Mouse (Mus musculus): ENCODE results near the gene Cd47.
"Not testable (repeated sequence)": the region's sequence is repeated elsewhere in the genome, so short reads cannot be mapped to it uniquely, and the experiment has no call there.

DNA sequence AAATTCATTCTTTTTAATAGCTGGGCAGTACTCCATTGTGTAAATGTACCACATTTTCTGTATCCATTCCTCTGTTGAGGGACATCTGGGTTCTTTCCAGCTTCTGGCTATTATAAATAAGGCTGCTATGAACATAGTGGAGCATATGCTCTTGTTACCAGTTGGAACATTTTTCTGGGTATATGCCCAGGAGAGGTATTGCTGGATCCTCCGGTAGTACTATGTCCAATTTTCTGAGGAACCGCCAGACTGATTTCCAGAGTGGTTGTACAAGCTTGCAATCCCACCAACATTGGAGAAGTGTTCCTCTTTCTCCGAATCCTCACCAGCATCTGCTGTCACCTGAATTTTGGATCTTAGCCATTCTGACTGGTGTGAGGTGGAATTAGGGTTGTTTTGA is 30.6 kb downstream of the Cd47 start:
- TF ChIP-seq CTCF (conservative IDR thresholded peaks at IDR 0.05; ENCODE audit: low read length); POU5F1 (IDR thresholded peaks at IDR 0.05; ENCODE audit: borderline replicate concordance, low read length): not testable (repeated sequence)

All from E14TG2a.4 (cell line).